Mouse (Mus musculus) gastrocnemius, postnatal 10 days (tissue): Measurements from ENCODE around the gene Gas2. TPM values are rescaled to one million over a fixed set of nuclear protein-coding genes. Genes with fewer than 3 reads are reported as not detected.

ENCODE experiments used
- DNase-seq: peaks from one replicate; pipeline ENCODE4 v3.0.0; 2021; ENCODE audit warnings: mixed read lengths
- long read RNA-seq, 2 experiments: library from polyadenylated mRNA; stranded (forward); transcript quantifications; one replicate each; pipeline ENCODE4 v2.0.0; 2021
- total RNA-seq, 2 experiments: library from RNA; stranded (reverse); gene quantifications; 2 replicates each; pipeline ENCODE4 v1.2.3; 2021

Gene Gas2
- 10 to 100 TPM; 14.4 to 16.8 TPM for total RNA-seq
- long read RNA-seq, experiment 1, transcript Gas2-203 (8 exons, 2,232 nt) = major isoform, 5 of 16 reads
- long read RNA-seq, experiment 1, partial matches to known transcripts = 0 of 16 reads
- long read RNA-seq, experiment 1, other reads (novel, unspliced or antisense) = 7 of 16 reads
- long read RNA-seq, experiment 2, partial matches to known transcripts = 1 of 19 reads
- long read RNA-seq, experiment 2, other reads (novel, unspliced or antisense) = 13 of 19 reads

DNA sequence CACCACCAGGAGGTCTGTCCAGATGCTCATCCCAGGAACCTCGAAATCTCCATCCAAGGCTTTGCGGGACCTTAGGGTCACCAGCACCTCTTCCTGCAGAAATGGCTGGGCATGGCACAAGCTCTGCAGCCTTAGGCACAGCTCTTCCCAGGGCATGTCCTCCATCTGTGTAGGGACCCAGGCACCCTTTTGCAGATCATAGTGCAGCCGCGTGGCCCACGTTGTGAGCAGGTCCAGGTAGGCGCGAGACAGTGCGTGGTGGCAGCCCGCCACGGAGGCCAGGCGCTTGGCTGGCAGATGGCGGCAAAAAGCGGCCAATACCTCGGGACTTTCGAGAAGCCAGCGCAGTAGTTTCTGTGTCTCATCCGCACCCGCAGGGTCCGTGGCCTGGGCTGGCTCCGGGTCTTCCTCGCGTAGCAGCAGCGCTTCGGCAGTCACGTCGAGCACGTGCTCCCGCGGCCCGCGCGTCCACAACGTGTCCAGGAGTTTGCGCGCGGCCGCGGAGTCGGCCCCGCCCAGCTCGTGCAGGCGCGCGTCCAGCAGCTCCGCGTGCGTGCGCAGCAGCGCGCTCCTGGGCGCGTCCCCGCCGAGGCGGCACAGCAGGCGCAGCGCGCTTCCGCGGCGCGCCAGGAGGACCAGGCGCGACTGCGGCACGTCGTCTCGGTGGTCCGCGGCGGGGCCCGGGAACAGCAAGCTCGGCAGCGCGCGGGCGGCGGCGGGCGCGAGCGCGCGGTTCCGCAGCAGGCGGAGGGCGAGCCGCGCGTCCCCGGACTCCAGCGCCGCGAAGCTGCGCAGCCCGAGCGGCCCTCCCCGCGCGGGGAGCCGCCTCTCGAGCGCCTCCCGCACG, at the start of gene Gas2:
Gene Gas2, plus strand, starts transcription at position 766 of the 847 bp plus-strand sequence.
- DNase-seq = peak; percentile 92

DNA sequence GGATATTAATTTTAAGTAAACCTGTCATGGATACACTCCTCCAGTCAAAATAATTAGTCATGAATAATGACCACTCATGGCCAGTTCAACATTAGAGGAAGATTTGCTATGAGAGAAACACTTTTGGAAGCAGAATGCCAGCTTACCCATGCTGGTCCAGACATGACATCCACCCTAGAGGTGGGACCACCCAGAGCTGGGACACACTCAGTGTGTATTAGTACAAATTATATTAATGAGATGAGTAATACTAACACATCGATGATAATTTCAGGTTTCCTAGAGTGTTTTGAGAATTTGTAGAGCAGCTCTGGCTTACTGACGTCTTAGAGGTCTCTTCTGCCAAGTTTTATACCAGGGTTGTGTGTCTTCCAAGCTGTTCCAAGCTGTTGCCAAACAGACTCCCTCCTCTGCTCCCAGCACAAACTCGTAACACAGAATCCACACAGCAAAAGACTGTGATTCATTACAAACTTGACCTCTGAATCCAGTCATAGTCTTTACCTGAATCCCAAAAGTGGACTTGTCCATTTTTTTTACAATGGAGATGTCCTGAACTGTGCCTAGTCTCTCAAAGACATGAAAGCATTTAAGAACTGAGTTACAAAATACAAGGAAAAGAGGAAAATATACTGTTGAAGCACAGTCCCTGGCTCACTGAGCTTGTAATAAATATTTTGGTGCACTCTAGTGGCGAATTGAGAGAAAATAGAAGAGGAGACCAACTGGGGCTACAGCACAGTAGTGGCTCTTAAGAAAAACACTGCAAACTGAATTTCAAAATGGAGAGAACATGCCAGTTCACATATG, 46.1 kb upstream of the Gas2 start:
- no peak for DNase-seq

DNA sequence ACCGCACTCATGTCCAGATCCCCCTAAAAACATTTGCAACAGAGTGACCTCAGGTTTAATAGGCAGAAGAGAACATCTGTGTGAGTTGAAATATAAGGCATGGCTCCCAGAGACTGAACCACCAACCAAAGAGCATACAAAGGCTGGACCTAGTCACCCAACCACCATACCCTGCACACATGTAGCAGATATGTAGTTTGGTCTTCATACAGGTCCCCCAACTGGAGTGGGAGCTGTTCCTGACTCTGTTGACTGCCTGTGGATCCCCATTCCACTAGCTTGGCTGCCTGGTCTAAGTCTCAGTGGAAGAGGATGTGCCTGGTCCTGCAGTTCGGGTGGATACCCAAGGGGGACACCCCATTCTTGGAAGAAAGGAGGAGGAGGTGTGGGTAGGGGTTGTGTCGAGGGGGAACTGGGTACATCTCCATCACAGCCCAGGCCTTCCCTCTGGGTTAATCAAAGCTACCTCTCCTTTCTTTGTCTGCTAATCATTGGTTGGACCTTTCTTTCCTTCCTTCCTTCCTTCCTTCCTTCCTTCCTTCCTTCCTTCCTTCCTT, 45.5 kb upstream of the Gas2 start:
- DNase-seq = no peak

DNA sequence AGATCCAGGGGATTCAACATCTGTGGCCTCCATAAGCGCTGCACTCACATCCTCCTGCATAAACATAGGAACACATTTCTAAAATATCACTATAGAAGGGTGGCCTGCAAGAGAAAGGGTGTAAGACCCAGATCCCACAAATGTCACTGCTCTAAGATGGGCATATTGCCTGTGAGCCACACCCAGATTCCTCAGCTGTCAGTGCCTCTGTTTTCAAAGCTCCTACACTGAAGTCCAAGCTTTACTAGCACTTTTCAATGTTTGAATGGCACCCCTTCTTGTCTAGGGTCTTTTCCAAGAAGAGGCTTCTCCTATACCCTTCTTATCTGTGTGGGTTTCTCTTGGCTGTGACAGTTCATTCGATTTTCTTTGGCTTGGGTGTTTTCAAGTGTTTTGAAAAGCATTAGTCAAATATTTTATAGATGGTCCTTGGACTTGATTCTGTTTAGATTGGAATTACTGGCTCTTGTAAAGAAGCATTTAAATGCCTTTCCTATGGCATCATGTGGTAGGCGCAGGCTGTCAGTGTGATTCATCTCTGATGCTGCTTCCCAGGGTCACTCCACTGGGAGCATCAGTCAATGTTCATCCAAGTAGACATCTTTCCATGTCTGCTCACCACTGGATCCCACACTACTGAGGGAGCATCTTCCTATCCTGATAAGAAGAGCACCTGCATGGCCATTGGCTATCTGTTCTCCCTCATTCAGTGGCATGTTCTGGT, 43.4 kb upstream of the Gas2 start:
- no peak for DNase-seq

DNA sequence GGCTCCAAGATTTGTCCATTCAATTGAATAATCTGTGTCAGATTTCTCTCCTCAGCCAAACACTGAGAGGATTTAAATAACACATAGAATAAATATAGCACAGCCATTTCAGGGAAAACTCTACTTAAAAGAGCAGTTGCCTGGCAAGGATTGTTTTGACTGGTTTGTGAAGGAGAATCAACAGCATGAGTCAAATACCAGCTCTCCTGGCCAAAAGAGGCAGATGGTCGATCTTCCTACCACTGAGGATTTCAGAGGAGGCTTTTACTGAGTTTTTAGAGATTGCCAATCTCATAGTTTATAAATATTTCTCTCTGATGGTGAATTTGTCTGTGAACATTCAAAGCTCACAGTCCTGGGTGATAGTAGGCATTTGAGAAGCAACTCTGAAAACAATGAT, 41.9 kb upstream of the Gas2 start:
- no peak for DNase-seq

DNA sequence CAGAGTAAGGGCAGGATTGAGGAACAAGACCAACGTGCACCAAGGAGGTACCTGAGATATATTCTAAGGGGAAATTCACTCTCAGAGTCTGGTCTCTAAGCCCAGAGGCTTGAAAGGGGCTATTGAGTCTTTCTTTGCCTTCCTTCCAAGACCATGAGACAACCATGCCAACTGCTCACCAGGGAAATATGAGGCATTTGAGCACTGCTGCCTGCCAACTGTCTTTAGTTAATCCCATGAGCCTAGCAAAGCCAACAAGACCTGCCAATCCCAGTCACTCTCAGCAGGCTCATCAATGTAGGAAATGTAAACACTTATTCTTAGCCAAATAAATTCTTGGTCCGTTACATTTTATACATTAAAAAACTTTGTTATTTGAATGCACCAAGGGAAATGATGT, 40.3 kb upstream of the Gas2 start:
- no peak for DNase-seq

DNA sequence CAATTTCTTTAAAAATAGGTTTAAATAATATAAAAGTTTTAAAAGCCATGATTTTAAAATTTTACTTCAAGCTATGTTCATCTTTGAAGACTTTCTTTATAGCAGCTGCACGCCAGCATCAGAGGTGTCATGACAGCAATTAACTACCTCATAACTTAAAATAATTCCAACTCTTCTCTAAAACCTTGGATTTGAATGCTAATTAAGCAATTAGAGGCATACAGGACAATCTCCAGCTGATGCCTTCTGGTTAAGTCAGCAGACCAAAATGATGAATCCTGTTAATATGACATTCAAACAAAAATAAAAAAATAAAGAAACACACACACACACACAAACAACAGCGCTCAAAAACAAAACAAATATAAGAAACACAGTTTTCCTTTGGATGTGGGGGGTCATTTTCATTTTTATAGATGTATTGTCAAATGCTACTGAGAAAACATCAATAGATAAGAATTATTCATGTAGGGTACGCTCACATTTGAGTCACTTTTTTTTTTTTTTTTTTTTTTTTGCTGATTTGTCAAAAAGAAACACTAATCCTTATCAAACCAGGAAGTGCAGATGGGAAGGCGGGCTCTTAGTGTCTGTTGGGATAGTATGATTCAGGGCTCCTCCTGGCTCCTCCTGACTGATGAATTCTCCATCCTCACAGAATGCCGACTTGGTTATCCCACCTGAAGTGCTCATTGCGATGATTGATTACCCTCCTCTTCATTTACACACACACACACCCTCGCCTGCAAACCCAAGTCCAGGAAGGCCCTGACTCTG, 38.1 kb upstream of the Gas2 start:
- DNase-seq = no peak

DNA sequence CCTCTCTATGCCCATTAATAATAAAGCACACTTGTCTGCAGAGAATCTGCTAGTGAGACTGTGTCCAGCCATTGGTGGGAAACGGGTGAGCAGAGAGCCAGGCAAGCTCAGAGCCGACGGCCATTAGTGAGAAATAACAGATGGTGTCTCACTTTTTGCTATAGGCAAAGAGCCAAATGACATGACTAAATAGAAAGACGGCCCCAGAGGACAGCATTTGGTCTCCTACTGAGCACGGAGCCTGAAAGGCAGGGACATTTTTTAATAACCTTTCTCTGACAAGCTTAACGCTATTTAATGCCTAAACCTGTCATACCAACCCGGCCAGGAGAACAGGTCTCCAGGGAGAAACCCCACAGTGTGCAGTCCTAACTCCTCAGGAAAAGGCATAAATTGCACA, 29.9 kb upstream of the Gas2 start:
- DNase-seq = no peak

DNA sequence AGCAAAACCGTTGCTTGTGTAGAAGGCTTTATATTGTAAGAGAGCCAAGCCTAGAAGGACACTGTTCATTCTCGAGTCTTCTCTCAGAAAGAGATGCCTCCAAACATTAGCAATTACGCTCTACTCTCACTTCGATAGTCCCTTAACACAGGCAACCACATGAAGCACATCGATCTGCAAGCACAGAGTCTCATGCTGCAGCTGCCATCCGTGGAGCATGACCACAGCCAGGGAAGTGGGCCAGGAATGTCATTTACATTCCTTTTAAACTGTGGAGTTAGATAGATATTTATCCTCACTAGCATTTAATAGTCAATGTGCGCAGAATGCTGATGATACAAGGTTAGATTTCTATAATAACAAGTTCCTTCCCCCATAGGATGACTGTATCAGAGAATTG, 21.3 kb upstream of the Gas2 start:
- no peak for DNase-seq

DNA sequence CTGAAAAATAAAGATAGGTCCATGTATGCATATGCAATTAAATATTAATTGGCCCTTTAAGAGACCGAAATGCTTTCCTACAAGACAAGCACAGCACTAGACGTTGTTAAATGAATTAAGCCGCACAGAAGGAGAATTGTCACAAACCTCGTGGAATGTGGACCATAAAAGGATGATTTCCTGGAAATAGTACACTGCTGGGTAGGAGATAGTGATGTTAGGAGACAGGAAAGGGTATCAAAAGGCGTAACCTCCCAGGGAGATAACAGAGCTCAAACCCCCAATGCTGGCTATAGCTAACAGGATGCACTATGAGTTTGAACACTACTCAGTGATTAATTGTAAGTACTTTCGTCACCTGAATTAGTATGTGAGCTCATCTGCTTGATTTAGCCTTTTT, 10.9 kb upstream of the Gas2 start:
- no peak for DNase-seq

DNA sequence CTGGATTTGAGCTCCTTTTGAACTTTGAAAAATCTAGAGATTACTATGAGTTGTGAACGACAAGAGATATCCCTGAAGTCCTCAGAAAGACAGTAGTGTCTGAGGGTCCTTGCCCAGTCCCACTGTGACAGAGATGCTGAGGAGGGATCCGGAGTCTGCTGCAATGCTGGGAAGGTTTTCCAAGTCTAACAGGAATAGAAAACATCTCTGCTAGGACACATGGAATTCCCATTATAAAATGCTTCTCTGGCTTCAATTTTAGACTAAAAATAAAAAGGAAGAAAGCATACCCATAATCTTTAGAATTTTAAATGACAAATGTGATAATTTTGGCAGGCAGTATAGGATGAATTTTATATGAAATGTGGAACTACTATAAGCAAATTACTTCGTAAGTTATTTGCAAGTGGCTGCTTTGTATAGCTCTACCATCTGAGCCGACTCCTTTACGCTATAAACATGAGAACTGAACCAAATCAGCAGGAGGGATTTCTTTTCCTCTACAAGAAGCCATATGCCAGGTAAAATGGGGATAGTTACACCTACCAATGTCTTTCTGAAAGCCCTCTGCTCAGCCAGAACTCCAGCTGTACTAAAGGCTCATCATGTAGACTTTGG, 9.8 kb upstream of the Gas2 start:
- DNase-seq = no peak

DNA sequence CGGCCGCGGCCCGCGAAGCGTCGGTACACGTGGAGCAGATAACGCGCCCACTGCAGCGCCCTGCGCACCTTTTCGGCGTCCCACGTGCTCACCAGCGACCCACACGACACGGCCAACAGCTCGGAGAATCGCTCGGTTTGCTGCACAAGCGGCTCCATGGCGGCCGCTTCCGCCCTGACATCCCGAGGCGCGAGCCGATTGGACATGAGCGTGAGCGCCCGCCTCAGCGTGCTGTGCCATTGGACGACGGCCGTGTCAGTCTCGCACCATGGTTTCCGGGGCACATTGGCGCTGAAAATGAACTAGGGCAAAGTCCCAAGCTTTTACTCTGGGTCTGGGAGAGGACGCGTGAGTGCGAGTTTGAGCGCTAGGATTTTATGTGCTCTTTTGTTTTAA, 280 bp downstream of the Gas2 start, which contains the start of gene Fancf:
Gene Fancf, minus strand, starts transcription at position 171 of the 396 bp plus-strand sequence.
- DNase-seq = peak; percentile 97

DNA sequence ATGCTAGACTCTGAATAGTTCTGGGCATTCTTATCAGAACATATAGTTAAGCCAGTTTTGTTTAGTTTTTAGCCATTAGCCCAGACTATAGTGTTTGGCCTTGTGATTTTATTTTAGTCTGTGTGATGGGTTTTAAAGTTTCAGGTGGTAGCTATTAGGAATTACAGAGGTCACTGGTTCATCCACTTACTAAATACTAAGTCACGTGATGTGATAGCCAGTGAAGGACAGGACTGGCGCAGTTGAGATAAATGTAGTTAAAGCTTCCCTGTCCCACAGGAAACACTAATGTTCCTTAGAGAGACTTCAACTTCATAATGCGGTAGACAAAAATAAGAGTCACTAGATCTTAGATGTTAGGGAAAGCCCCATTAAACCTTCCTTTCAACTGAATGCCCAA, 1.0 kb downstream of the Gas2 start:
- no peak for DNase-seq

DNA sequence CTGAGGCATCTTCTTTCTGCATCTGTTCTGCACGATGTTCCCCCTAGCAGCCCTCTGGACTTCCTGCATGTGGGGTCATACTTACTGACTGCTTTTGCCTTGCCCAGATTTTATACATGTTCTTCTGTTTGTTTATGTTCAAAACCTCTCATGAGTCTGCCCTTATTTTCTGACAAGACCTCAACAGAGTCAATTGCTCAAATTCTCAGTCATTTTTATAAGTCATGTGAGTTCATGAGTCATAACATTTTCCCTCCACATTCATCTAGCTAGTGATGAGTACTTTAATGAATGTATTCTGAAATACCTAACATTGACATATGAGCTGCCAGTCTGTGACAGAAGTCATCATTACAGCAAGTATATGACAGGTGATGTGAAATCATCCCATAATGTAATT, 3.5 kb downstream of the Gas2 start:
- no peak for DNase-seq

DNA sequence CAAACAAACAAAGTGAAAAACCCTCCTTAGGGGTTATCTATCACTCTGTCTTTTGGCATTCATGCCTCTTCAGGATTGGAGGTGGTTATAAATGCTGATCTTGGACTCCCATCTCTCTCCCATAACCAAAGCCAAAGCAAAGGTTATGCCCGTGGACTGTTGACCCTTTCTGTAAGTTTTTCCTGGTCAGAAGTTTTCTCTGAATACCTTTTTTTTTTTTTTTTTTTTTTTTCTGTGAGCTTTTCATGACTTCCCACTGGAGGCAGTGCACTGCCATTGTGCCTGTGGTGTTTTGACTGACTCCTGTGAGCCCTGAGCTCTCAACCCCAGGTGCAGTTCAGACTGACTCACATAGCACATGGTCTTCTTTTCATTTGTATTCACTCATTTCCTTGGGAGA, 6.2 kb downstream of the Gas2 start:
- DNase-seq = no peak

DNA sequence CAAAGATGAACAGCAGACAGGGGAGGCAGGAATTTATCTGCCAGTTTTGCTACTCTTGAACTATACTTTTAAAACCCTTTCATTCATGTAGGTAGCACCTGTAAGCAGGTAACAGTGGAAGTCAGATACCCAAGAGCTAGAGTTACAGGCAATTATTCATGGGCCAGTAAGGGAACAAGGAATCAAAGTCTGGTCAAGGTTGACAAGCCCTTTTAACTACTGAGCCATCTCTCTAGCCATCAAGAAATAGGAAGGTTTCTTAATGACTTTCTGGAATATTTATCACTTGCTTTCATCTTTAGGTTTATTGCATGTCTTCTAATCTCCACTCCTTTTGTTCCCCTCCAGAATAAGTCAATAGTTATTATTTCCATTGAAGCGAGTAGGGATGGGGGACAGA, 10.2 kb downstream of the Gas2 start:
- DNase-seq = no peak

DNA sequence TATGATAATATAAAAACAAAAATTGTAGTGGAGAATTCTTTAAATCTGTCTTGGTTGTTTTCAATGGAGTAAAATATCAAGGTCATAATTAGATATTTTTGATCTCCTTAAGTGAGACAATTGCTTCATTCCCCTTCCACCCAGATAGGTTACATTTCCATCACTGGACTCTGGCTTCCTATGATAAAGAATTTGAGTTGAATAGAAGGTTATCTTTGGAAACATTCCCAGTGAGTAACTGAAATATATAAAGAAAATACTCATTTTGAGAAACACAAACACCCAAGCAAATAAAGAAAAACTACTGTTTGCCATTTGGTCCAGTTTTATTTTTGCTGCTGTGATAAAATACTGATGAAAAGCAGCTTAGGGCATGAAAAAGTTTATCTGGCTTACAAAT, 10.8 kb downstream of the Gas2 start:
- DNase-seq = no peak

DNA sequence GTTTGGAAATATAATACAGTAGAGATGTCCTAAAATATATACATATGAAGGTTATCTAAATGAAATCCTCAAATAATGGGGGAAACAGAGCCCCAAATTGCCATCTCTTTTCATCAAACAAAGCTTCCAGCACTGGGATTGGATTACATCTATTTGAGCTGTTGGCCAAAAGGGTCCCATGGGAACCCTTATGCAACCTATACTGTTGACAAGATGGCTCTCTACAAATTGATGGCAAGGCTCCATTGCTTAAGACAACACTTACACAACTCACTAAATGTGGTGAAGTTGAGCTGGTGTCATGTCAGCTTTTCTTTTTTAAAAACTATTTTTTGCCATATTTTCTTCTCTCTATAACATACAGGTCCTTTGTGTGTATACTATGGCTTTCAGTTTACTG, 14.5 kb downstream of the Gas2 start:
- DNase-seq = no peak

DNA sequence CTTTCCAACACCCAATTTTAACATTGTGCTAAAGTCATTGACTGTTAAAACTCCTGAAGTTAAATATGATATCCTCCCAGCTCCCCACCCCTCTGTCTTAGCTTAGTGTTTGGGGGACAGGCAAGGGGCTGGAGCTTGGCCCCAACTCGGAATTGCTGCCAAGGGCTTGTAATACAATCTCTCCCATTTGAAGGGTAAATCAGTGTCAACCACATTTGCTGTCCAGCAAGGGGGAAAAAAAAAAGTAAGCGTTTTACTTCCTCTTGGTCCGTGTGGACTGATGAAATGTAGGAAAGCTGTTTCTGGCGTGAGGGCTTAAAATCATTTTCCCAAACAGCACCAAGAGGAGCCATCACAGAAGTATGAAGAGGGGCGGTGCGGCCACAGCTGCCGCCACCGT, 16.9 kb downstream of the Gas2 start:
- peak; percentile 8 for DNase-seq

DNA sequence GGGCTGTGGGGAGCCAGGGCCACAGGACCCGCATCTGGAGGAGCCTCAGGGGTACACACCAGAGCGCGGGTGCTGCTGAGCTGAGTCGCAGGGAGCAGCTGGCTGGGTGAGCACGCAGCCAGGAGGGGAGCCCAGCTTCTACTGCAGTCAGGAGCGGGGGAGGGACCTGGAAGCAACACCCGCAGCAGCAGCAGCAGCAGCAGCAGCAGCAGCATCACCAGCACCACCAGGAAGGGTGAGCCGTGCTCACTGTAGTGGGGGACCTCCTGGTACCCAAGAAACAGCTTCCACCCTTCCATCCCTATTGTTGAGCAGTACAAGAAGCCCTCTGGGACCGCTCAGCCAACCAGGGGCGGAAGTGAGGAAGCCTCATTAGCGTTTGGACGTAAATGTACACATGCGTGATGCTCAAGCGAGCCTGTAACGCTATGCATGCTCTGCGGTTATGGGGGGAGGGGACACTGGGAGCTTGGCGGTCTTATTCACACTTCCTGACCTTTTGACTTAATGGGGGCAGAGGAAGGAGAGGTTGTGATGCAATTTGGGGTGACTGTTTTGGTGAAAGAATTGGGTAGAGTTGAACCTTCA, 17.4 kb downstream of the Gas2 start:
- DNase-seq = peak; percentile 36
